In genomic region chr16:14360931-14361330, GRCm38 (mm10) we compare ENCODE assay signal across 8 mouse cellular contexts. TPM values are rescaled to one million over a fixed set of nuclear protein-coding genes. Genes with fewer than 3 reads are reported as not detected.
DNase-seq lines count a peak whose midpoint lies in the region; ATAC-seq and TF ChIP-seq lines count a peak whose summit lies in the region.

No protein-coding gene starts in this region.

- H3K36me3 ChIP-seq in forebrain, embryonic 14.5 days (ENCODE audit: control insufficient read depth, insufficient read depth, low read length), result no peaks in the 10 kb centered on the region
- H3K36me3 ChIP-seq in limb, embryonic 15.5 days, result no peaks in the 10 kb centered on the region
- H3K36me3 ChIP-seq in stomach, postnatal 0 days (ENCODE audit: control insufficient read depth, insufficient read depth, low read length), result no peaks in the 10 kb centered on the region

- no peak for TF ChIP-seq POLR2A in bone marrow macrophage, adult 2 months (IDR thresholded peaks at IDR 0.05; ENCODE audit: borderline replicate concordance, low read depth, low read length)

- H3K4me3 ChIP-seq in bone marrow macrophage, adult 2 months (ENCODE audit: insufficient read depth, low read length), result peak overlapping the region; percentile 89
- peak overlapping the region; percentile 80 for H3K4me3 ChIP-seq in forebrain, embryonic 14.5 days (ENCODE audit: low read depth, low read length)
- H3K4me3 ChIP-seq in limb, embryonic 15.5 days, result peak overlapping the region; percentile 81
- H3K4me3 ChIP-seq in stomach, postnatal 0 days (ENCODE audit: low read depth, low read length), result peak overlapping the region; percentile 77

- H3K27ac ChIP-seq in bone marrow macrophage, adult 2 months (ENCODE audit: insufficient read depth, low read depth, low read length), result peak overlapping the region; percentile 77
- no peak overlapping the region for H3K27ac ChIP-seq in forebrain, embryonic 14.5 days (ENCODE audit: low read depth, low read length)
- peak overlapping the region; percentile 71 for H3K27ac ChIP-seq in limb, embryonic 15.5 days
- H3K27ac ChIP-seq in stomach, postnatal 0 days (replicated peaks), result peak overlapping the region; percentile 67

- no peak for TF ChIP-seq CTCF in bone marrow macrophage, adult 2 months (IDR thresholded peaks at IDR 0.05; ENCODE audit: low read depth, low read length)
- no peak for TF ChIP-seq CTCF in stomach, postnatal 0 days (IDR thresholded peaks at IDR 0.05; ENCODE audit: low read depth)

- H3K4me2 ChIP-seq in forebrain, embryonic 14.5 days (ENCODE audit: low read length), result peak overlapping the region; percentile 93
- H3K4me2 ChIP-seq in limb, embryonic 15.5 days, result peak overlapping the region; percentile 86
- peak overlapping the region; percentile 66 for H3K4me2 ChIP-seq in stomach, postnatal 0 days (replicated peaks; ENCODE audit: low read depth)

- TF ChIP-seq EP300 in stomach, postnatal 0 days (optimal IDR thresholded peaks at IDR 0.05), result no peak

- peak; percentile 34 to 71 for DNase-seq in left cerebral cortex, postnatal 25 days (ENCODE audit: low spot score in 2 of 2)
- DNase-seq in left cerebral cortex, adult 8-10 months (ENCODE audit: low spot score in 2 of 2), result no peak
- peak; percentile 41 for DNase-seq in forebrain, embryonic 14.5 days (ENCODE audit: low spot score)
- no peak for DNase-seq in stomach, postnatal 0 days (ENCODE audit: low spot score)
- DNase-seq in gastrocnemius, postnatal 14 days, result no peak
- no peak for DNase-seq in urinary bladder, adult 18-20 months (ENCODE audit: low spot score in 2 of 2)

- peak; percentile 53 for ATAC-seq in forebrain, embryonic 14.5 days
- ATAC-seq in limb, embryonic 15.5 days (ENCODE audit: insufficient number of reproducible peaks, low FRiP score, low TSS enrichment, low read depth), result no peak
- no peak for ATAC-seq in stomach, postnatal 0 days (ENCODE audit: low FRiP score, low TSS enrichment)

- no peaks in the 10 kb centered on the region for H3K9me3 ChIP-seq in forebrain, embryonic 14.5 days (replicated peaks; ENCODE audit: control insufficient read depth, low read length)
- no peaks in the 10 kb centered on the region for H3K9me3 ChIP-seq in limb, embryonic 15.5 days
- H3K9me3 ChIP-seq in stomach, postnatal 0 days (ENCODE audit: control insufficient read depth, low read length), result no peaks in the 10 kb centered on the region

- peak overlapping the region; percentile 87 for H3K9ac ChIP-seq in forebrain, embryonic 14.5 days (ENCODE audit: low read length)
- peak overlapping the region; percentile 76 for H3K9ac ChIP-seq in limb, embryonic 15.5 days
- peak overlapping the region; percentile 88 for H3K9ac ChIP-seq in stomach, postnatal 0 days (ENCODE audit: low read length)

- no peaks in the 10 kb centered on the region for H3K27me3 ChIP-seq in forebrain, embryonic 14.5 days (replicated peaks; ENCODE audit: control insufficient read depth, insufficient read depth, low read length)
- no peaks in the 10 kb centered on the region for H3K27me3 ChIP-seq in limb, embryonic 15.5 days
- no peaks in the 10 kb centered on the region for H3K27me3 ChIP-seq in stomach, postnatal 0 days (ENCODE audit: control insufficient read depth, insufficient read depth, low read length)

- H3K4me1 ChIP-seq in bone marrow macrophage, adult 2 months (ENCODE audit: control insufficient read depth, insufficient read depth, low read length), result peaks cover 67% of the 10 kb centered on the region
- H3K4me1 ChIP-seq in forebrain, embryonic 14.5 days (ENCODE audit: control insufficient read depth, insufficient read depth, low read length), result peaks cover 2% of the 10 kb centered on the region; the same call in 1 of the 2 replicates
- H3K4me1 ChIP-seq in limb, embryonic 15.5 days, result peaks cover 15% of the 10 kb centered on the region; the same call in 1 of the 2 replicates
- peaks cover 10% of the 10 kb centered on the region for H3K4me1 ChIP-seq in stomach, postnatal 0 days (replicated peaks; ENCODE audit: control insufficient read depth, insufficient read depth)

- intact Hi-C loops in left cerebral cortex, postnatal 25 days (cut with DNase I), result loop anchor here (1.0 to 2.0 kb wide), 2 partner anchors 44 to 90 kb away; partner anchors contain the start of gene Fopnl
- intact Hi-C loops in gastrocnemius, postnatal 14 days (cut with DNase I; ENCODE audit: low total_unique reads), result no loop called here

- 3% methylated on average over 7 of the region's 7 CpGs for WGBS in forebrain, embryonic 14.5 days
- 3% methylated on average over 7 of the region's 7 CpGs for WGBS in limb, embryonic 15.5 days
- WGBS in stomach, postnatal 0 days, result 5% methylated on average over 7 of the region's 7 CpGs

RNA-seq across cellular contexts. Expression of gene Abcc1, which starts 0.4 kb away (rescaled TPM):
- total RNA-seq in left cerebral cortex, postnatal 25 days (2021), result 10 to 100 TPM; 16.7 to 17.6 TPM
- total RNA-seq in left cerebral cortex, adult 8-10 months (2022), result 10 to 100 TPM; 16.2 to 19.0 (median 18.6) TPM
- 105 and 110 TPM in 2 replicates for polyA plus RNA-seq in bone marrow macrophage, adult 2 months (2012; ENCODE audit: insufficient read depth, insufficient read length, missing spikeins)
- polyA plus RNA-seq in forebrain, embryonic 14.5 days (2014; fragmentation: Nextera tagmentation; extraction: Ambion mirVana), result 5.2 and 5.5 TPM in 2 replicates
- polyA plus RNA-seq in limb, embryonic 15.5 days (2015; fragmentation: Nextera tagmentation; extraction: Ambion mirVana), result 14.8 and 15.6 TPM in 2 replicates
- polyA plus RNA-seq in stomach, postnatal 0 days (2015; fragmentation: Nextera tagmentation; extraction: Ambion mirVana), result 7.0 and 7.1 TPM in 2 replicates
- total RNA-seq in gastrocnemius, postnatal 14 days (2021), result 10 to 100 TPM; 24.0 to 24.5 TPM

RNA-seq across cellular contexts. Expression of gene Fopnl, which starts 43.7 kb away (rescaled TPM):
- 10 to 100 TPM; 49.1 to 52.6 TPM for total RNA-seq in left cerebral cortex, postnatal 25 days (2021)
- 10 to 100 TPM; 45.9 to 51.1 (median 48.2) TPM for total RNA-seq in left cerebral cortex, adult 8-10 months (2022)
- 42.1 and 52.6 TPM in 2 replicates for polyA plus RNA-seq in bone marrow macrophage, adult 2 months (2012; ENCODE audit: insufficient read depth, insufficient read length, missing spikeins)
- 216 and 234 TPM in 2 replicates for polyA plus RNA-seq in forebrain, embryonic 14.5 days (2014; fragmentation: Nextera tagmentation; extraction: Ambion mirVana)
- polyA plus RNA-seq in limb, embryonic 15.5 days (2015; fragmentation: Nextera tagmentation; extraction: Ambion mirVana), result 143 and 149 TPM in 2 replicates
- polyA plus RNA-seq in stomach, postnatal 0 days (2015; fragmentation: Nextera tagmentation; extraction: Ambion mirVana), result 105 and 114 TPM in 2 replicates
- 10 to 100 TPM; 54.2 to 61.6 TPM for total RNA-seq in gastrocnemius, postnatal 14 days (2021)

Comparison
In these comparisons a context has a peak if more than half of its experiments do, and no peak if none do; other contexts are left out.
1. DNase-seq: peak in left cerebral cortex, postnatal 25 days (2 of 2) and forebrain, embryonic 14.5 days (single experiment); none in left cerebral cortex, adult 8-10 months (0 of 2), stomach, postnatal 0 days (single experiment), gastrocnemius, postnatal 14 days (single experiment) and urinary bladder, adult 18-20 months (0 of 2).
2. Peak in every context shown above with its lines, with median percentiles within 50 percentile points of each other: H3K4me3 ChIP-seq, H3K4me2 ChIP-seq and H3K9ac ChIP-seq.